Mouse (Mus musculus): ENCODE results near the gene Commd8. TPM values are rescaled to one million over a fixed set of nuclear protein-coding genes. Genes with fewer than 3 reads are reported as not detected.

The Commd8 gene
- 10 to 100 TPM; 53.1 to 72.2 TPM for total RNA-seq (2021)
- long read RNA-seq, experiment 1, transcript Commd8-201 (5 exons, 3,895 nt) = major isoform, 44 of 57 reads
- long read RNA-seq, experiment 1, partial matches to known transcripts = 0 of 57 reads
- long read RNA-seq, experiment 1, other reads (novel, unspliced or antisense) = 12 of 57 reads
- long read RNA-seq, experiment 2, transcript Commd8-201 (5 exons, 3,895 nt) = major isoform, 11 of 16 reads
- long read RNA-seq, experiment 2, partial matches to known transcripts = 0 of 16 reads
- long read RNA-seq, experiment 2, other reads (novel, unspliced or antisense) = 5 of 16 reads

GRCm38 (mm10) chr5:72167594-72168284 lies at the start of gene Commd8:
Gene Commd8, minus strand, starts transcription at chr5:72168189.
- peak; percentile 94 to 95 for DNase-seq

GRCm38 (mm10) chr5:72211741-72212140 lies 43.8 kb upstream of the Commd8 start:
- DNase-seq = no peak

DNA sequence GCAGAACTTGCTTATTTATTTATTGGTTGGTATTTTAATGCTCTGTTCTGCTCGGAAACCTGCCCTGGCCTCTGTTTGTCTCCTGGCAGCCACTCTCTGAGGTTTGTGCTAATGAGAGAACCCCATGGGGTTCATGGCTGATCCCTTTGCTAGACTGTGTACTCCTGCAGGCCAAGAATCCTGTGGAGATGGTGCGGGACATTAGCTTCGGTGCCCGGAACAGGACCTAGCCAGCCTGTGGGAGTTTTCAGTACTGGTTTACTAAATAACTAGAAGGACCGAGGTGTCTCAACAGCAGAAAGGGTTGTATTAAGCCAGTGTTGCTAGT lies 42.8 kb upstream of the Commd8 start:
- DNase-seq = no peak

DNA sequence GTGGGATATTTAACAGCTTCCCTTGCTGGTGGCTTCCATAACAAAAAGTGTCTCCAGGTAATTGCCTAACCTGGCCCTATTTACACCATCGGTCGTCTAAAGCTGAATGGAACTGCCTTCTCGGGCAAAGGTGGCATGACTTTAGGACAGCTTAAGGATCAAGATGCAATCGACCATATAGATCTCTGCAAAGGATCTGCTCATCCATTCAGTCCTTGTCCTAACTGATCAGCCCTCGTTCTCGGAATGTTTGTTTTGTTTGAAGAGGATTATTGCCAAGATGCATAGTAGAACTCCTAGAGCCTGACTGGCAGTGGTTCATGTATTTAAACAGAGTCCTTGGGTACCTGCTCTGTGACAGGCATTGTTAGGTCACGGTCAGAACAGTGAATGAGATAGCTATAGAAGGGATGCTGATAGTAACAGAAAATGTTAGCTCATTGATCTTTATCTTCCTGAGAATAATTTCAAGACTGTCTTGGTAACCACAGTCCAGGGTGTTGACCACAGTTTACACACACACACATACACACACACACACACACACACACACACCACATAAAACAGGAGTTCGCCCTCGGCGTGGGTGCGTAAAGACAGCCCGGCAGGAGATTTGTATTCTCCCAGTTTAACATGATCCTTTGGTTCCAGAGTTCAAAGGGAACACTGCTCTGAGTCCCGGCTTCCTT lies 42.3 kb upstream of the Commd8 start:
- DNase-seq = no peak

DNA sequence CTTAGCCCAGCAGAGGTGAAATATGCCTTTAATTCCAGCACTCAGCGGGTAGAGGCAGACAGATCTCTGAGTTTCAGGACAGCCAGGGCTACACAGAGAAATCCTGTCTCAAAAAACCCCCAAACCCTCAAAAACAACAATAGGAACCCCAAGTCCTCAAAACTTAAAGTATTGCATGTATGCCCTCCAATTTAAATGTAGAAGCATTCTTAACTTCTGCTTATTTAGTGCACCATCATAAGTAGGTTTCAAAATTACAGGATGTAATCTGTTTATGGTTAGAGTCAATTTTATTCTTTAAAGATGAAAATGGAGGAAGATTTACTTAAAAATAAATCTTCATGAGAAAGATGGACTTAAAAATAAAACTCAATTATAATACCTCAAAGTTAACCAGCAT lies 40.5 kb upstream of the Commd8 start:
- no peak for DNase-seq

- no peak for DNase-seq
Measured at GRCm38 (mm10) chr5:72205271-72205670, 37.3 kb upstream of the Commd8 start.

GRCm38 (mm10) chr5:72204507-72204906 lies 36.5 kb upstream of the Commd8 start:
- no peak for DNase-seq

GRCm38 (mm10) chr5:72203734-72204073 lies 35.7 kb upstream of the Commd8 start:
- peak in 1 of 2 experiments; percentile 11 for DNase-seq

DNA sequence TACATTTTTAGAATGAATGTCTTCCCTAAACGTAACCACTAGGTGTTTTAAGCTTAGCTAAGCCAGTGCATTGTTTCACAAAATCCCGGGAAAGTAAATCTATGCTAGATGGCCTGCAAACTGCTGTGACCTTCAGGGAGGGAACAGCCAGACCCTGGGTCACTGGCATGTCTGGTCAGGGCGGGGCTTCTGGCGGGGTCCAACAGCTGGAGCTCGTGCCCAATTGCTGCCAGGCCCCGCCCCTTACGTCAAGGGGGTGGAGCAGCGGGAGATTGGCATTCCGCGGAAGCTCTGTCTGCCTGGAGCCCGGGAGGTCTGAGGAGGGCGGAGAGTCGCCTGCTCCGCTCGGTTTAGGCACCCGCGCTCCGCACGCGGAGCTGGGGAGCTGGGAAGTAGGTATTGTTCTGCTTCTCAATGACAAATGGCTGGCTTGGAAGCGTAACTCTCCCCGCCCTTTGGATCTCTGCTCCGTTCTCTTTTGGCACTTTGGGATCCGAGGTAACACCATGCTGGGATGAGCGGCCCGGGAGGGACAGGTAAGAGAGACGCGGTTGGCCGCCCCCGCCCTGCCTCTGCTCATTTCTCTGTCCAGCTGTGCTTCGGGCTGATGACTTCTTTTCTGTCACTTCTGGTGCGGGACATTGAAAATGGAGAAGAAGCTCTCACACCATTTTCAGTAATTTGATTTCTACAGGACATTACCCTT lies 35.2 kb upstream of the Commd8 start:
- DNase-seq = peak; percentile 97 to 99

- peak; percentile 12 to 44 for DNase-seq
Measured at GRCm38 (mm10) chr5:72202016-72202415, 34.0 kb upstream of the Commd8 start.

DNA sequence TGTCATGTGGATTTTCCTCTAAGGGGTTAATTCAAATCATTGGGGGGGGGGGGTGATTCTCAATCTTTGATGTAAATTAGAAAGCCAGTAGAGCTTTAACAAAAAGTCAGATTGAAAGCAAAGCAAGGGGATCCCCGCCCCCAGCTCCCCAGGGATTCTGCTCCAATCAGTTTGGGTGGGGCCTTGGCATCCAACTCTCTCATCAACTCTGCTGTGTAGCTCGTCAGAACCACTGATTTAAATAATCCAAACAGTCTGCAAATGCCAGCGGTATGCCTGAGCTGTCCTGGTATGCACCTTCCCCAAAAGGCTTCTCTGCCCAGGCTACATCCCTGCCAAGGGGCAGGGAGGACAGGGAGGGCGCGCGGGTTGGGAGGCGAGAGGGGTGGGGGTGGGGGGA lies 33.6 kb upstream of the Commd8 start:
- peak in 1 of 2 experiments; percentile 23 for DNase-seq

DNA sequence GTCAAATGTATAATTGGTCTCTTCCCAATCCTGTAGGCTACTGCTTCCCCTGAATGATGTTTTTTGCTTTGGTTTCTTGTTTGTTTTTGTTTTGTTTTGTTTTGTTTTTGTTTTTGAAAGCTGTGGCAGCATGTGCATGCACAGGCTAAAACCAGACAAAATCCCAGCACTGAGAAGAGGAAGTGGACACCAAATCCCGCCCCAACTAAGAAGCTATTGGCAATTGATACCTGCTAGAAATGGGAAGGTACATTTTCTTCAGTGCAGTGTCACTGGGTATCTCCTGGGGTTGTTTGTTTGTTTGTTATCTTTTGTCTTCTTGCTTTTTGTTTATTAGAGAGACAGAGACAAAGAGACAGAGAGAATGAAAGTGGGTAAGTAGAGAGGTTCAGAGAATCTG lies 27.5 kb upstream of the Commd8 start:
- no peak for DNase-seq

- DNase-seq = no peak
Measured at GRCm38 (mm10) chr5:72191932-72192331, 23.9 kb upstream of the Commd8 start.

- no peak for DNase-seq
Measured at GRCm38 (mm10) chr5:72191154-72191553, 23.2 kb upstream of the Commd8 start.

DNA sequence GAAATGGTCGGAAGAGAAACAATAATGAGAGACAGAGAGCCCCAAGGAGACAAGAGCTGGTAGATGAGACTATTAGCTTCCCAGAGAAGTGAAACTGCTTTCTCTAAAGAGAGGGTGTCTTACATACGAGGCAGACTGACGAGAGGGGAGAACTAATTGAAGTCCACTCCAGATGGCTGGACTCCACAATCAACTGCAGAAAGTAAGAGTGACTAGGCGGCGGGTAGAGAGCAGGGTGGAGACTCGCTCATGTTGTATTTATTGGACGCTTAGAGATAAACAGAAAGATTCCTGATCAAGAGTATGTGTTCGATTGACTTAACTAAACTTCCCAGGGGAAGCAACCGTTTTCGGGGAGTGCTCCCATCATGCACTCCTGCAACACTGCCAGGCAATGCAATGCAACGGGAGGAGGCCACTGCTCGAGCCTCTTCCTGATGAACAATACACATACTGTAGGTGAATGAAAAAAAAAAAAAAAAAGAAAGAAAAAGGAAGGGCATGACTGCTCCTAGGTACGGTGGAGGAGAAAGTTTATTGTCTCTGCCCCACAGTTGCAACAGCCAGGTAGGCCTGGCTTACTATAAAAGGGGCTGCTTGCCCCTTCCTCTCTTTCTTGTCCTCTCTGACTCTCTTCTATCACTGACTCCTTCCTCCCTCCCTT lies 16.6 kb upstream of the Commd8 start:
- no peak for DNase-seq

GRCm38 (mm10) chr5:72183929-72184328 lies 15.9 kb upstream of the Commd8 start:
- peak in 1 of 2 experiments; percentile 25 for DNase-seq

DNA sequence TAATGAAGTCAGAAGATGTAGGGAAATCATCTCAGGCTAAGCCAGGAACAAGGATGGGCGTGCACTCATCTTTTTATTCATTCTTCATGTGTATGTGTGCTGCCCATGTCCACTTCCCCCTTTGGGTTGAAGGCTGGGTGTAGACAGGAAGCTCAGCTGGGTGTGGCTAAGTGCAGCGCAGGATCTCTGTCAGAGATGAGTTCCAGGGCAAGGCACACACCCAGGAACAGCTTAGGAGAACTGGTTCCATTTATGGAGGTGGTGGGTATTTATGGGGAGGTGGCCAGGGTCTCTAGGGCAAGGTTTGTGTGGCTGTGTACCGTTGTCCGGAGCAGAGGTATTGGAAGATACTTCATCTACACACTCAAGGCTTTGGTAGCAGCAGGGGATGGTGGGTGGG lies 14.8 kb upstream of the Commd8 start:
- peak; percentile 15 to 23 for DNase-seq

GRCm38 (mm10) chr5:72181194-72181593 lies 13.2 kb upstream of the Commd8 start:
- no peak for DNase-seq

GRCm38 (mm10) chr5:72175530-72175929 lies 7.5 kb upstream of the Commd8 start:
- no peak for DNase-seq

DNA sequence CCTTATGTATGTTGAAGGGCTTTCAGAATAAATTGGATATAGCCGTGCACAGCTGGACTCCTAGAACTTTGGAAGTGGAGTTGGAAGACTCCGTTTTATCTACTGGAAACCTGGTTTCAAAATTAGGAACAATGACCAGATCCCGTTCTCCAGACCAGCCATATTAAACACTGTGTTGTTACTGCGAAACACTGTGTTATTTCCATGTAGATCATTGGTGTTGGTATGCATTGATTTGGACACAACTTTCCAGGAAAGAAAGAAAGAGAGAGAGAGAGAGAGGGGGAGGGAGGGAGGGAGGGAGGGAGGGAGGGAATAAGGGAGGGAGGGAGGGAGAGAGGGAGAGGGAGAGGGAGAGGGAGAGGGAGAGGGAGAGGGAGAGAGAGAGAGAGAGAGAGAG lies 7.1 kb upstream of the Commd8 start:
- no peak for DNase-seq

DNA sequence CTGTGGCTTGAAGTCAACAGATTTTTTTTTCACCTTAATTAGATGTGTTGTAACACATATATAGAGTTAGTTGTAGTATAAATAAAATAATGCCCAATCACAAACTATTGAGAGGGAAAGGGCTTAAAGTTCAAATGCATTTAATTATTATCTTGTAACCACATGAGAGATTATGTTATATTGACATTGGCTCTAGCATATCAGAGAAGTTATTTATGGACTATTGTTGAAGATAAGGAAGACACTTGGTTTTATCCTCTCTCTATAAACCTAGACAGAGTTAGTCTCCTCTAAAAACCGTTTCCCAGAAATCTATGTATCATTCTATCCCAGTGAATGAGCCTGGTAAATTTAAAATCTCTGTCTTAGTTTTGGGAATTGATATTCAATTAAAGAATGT lies 5.5 kb upstream of the Commd8 start:
- no peak for DNase-seq

GRCm38 (mm10) chr5:72172675-72173074 lies 4.7 kb upstream of the Commd8 start:
- peak; percentile 11 to 79 for DNase-seq

Measured in adrenal gland, postnatal 36 days (tissue).